Mouse (Mus musculus) neural tube, embryonic 12.5 days (tissue): ENCODE measurements at regions not wholly inside any gene's neighbourhood (a gene's known extent, or its start where the extent isn't known, plus 50 kb on each side); places are given as distances from the start of the nearest gene placed in this dataset.

Experiments used
- ATAC-seq: fragments of 200-750 bp; cut with Nextera tagmentation; 2 replicates; pipeline ENCODE4 v1.8.0; 2017; ENCODE audit warnings: low read depth, mild to moderate bottlenecking, moderate TSS enrichment, moderate library complexity; ENCODE audit not compliant: low FRiP score
- H3K27ac ChIP-seq: fragments of 300-500 bp; sonication (generic); 2 replicates; pipeline ENCODE4 v1.5.1; 2016
- H3K27me3 ChIP-seq: fragments of 300-500 bp; sonication (generic); replicated peaks from 2 replicates; pipeline ENCODE4 v1.6.1; 2016; ENCODE audit warnings: mild to moderate bottlenecking
- H3K36me3 ChIP-seq: fragments of 300-500 bp; sonication (generic); 2 replicates; pipeline ENCODE4 v1.6.1; 2016; ENCODE audit warnings: mild to moderate bottlenecking
- H3K4me1 ChIP-seq: fragments of 300-500 bp; sonication (generic); 2 replicates; pipeline ENCODE4 v1.6.1; 2016
- H3K4me2 ChIP-seq: fragments of 300-500 bp; sonication (generic); replicated peaks from 2 replicates; pipeline ENCODE4 v1.6.1; 2016; ENCODE audit warnings: mild to moderate bottlenecking
- H3K4me3 ChIP-seq: fragments of 300-500 bp; sonication (generic); 2 replicates; pipeline ENCODE4 v1.5.1; 2016
- H3K9ac ChIP-seq: fragments of 300-500 bp; sonication (generic); 2 replicates; pipeline ENCODE4 v1.6.1; 2016; ENCODE audit warnings: mild to moderate bottlenecking
- H3K9me3 ChIP-seq: fragments of 300-500 bp; sonication (generic); 2 replicates; pipeline ENCODE4 v1.6.1; 2016; ENCODE audit warnings: mild to moderate bottlenecking
- WGBS: fragments of 180-500 bp; shearing (Covaris S2); methylation state at CpG from one replicate; pipeline ENCODE4 v1.1.7; 2016; 5-methylcytosine and 5-hydroxymethylcytosine counted together

DNA sequence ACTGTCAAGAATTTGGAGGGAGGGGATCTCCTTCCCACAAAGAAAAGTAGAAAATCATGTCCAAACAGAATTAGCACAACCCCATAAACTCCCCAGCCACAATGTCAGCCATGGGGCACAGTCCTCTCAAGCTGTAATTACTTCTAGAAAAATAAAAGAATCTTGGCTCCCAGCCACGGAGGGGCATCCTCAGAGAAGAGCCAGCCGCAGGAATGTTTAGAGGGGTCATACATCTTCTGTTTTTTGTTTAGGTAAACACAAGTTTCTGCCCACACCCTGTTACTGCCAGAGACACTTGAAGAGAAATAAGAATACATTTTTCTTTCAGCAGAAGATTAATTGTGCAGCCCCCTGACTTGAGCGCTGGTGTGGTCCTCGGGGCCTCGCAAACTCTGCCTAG is 362.5 kb upstream of the Nfe2l3 start:
- Histone ChIP-seq H3K4me3 (no peak overlapping the region), H3K9ac (no peak overlapping the region), H3K27me3 (no peaks in the 10 kb centered on the region), H3K4me1 (peaks cover 24% of the 10 kb centered on the region), H3K4me2 (peak overlapping the region; percentile 19), H3K9me3 (no peaks in the 10 kb centered on the region), H3K27ac (no peak overlapping the region), H3K36me3 (no peaks in the 10 kb centered on the region)
- 18% methylated on average over 5 of the region's 5 CpGs for WGBS
- ATAC-seq = no peak

DNA sequence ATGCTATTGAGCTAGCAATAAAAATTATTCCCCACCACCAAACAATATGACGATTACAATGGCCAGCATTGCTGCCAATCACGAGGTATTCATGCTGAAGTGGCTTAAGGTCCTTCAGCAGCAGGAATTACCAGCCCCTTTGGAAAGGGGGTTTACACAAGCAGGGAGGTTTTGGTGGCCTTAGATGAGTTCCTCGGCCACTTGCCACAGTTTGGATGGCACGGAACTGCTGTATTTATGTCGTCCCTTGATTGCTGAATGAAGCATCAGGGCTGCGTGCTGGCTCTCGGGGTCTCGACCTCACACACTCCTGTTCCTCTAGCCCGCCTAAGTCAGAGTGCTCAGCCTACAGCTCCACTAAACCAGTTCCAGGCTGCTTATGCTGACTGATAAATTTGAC is 361.2 kb upstream of the Nfe2l3 start:
- WGBS = 29% methylated on average over 9 of the region's 9 CpGs
- Histone ChIP-seq H3K9me3 (no peaks in the 10 kb centered on the region), H3K36me3 (no peaks in the 10 kb centered on the region), H3K27ac (no peak overlapping the region), H3K4me3 (no peak overlapping the region), H3K9ac (no peak overlapping the region), H3K4me2 (no peak overlapping the region), H3K27me3 (no peaks in the 10 kb centered on the region), H3K4me1 (peaks cover 26% of the 10 kb centered on the region)
- no peak for ATAC-seq

DNA sequence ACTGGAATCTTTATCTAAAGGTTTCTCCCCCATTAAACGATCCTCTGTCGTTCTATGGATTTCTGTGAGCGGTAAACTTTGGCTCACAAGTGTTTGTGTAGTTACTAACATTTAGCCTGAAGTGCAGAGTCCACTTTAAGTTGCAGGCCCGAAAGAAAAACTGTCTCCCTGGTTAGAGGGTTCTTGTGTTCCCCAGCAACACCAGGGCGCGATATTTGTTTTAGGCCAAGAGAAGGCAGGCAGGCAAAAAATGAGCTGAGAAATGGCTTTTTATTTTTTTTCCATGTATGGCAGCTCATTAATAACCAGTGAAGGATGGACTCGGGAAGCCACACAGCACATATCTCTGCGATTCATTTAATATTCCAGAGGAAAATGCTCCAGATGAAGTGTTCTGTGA is 357.4 kb upstream of the Nfe2l3 start:
- Histone ChIP-seq H3K4me2 (no peak overlapping the region), H3K36me3 (no peaks in the 10 kb centered on the region), H3K9ac (no peak overlapping the region), H3K27ac (no peak overlapping the region), H3K9me3 (no peaks in the 10 kb centered on the region), H3K27me3 (no peaks in the 10 kb centered on the region), H3K4me1 (peaks cover 37% of the 10 kb centered on the region), H3K4me3 (no peak overlapping the region)
- 85% methylated on average over 8 of the region's 8 CpGs for WGBS
- ATAC-seq = no peak

DNA sequence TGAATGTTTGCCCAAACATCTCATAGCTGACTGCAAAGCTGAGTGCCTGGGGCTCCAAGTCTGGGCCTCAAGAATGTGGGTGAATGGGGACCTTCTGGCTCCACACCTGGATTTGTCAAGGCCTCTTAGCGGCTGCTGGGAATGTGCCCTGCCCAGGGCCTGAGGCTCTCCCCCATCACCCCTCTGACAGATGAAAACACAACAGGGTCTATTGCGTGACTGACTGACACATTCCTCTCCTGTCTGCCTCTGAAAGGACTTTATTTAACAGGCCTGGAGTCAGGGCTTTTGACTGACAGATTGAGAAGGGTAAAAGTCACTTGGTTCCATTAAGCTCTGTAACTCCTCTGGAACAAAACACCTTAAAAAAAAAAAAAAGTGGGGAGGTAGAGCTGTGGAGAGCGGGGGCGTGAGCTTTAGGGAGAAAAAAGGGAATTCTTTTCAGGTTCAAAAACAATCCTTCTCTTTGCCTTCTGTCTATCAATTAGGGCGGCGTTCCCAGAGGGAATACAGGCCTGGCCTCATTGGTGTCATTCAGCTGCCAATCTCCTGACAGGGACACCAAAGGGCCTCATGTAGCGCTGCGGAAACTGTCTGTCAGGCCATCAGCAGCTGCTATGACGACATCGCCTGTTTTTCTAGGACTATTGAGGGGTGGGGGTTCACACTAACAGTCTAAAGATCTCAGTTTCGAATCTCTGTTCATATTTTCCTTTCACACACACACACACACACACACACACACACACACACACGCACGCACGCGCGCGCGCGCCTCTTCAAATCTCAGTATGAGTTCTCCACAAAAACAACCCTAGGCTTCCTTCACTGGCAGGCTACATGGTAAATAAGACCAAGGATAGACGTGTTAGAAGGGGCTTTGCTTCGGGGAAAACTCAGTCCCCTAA is 355.4 kb upstream of the Nfe2l3 start:
- H3K4me3 ChIP-seq = no peak overlapping the region
- no peaks in the 10 kb centered on the region for H3K27me3 ChIP-seq
- H3K4me1 ChIP-seq = peaks cover 26% of the 10 kb centered on the region
- 56% methylated on average over 21 of the region's 21 CpGs for WGBS
- no peak overlapping the region for H3K4me2 ChIP-seq
- H3K36me3 ChIP-seq = no peaks in the 10 kb centered on the region
- peak; percentile 37; the same call in 1 of the 2 replicates for ATAC-seq
- no peak overlapping the region for H3K9ac ChIP-seq
- no peaks in the 10 kb centered on the region for H3K9me3 ChIP-seq
- H3K27ac ChIP-seq = no peak overlapping the region

DNA sequence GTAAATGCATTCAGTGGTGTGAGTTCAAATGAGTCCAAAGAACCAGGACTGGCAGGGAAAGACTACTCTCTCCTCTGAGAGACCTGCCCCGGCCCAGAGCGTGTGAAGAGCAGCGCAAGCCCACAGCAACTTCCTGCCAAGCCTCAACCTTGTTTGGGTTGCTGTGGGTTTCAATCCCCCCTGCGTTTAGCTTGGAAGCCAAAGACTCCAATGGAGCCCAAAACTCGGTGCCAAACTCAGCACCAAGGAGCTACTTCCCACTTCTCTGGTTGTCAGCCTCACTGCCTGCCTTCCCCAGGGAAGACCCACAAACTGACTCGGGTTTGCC is 354.7 kb upstream of the Nfe2l3 start:
- no peaks in the 10 kb centered on the region for H3K36me3 ChIP-seq
- ATAC-seq = no peak
- H3K4me2 ChIP-seq = no peak overlapping the region
- peaks cover 26% of the 10 kb centered on the region for H3K4me1 ChIP-seq
- 81% methylated on average over 6 of the region's 6 CpGs for WGBS
- no peak overlapping the region for H3K27ac ChIP-seq
- no peaks in the 10 kb centered on the region for H3K9me3 ChIP-seq
- H3K4me3 ChIP-seq = no peak overlapping the region
- H3K27me3 ChIP-seq = no peaks in the 10 kb centered on the region
- H3K9ac ChIP-seq = no peak overlapping the region

DNA sequence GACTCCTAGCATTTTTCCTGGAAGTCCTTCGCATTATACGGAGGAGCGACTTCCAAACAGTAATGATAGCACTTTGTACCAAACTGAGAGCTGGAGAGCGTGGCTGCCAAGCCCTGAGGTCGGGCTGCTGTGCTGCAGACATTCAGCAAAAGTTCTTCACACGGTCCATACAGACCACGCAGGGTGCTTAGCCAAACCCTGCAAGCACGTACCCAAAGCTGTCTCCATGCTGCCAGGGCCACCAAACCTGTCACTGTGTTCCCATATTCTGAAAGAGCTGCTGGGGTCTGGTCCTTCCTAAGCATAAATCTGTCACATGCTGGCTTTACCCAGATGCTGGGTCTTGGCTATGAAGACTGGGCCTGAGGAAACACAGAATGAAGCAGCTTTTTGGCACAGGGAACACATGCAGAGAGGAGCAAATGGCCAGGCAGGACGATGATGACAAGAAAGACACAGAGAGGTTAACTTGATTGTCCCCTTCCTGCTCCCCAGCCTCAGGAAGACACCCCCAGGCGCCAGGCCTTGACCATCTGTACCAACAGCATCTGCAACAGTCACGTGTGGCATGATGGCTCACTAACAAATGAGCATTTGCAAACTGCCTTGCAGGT is 354.0 kb upstream of the Nfe2l3 start:
- 64% methylated on average over 11 of the region's 11 CpGs for WGBS
- no peak for ATAC-seq

DNA sequence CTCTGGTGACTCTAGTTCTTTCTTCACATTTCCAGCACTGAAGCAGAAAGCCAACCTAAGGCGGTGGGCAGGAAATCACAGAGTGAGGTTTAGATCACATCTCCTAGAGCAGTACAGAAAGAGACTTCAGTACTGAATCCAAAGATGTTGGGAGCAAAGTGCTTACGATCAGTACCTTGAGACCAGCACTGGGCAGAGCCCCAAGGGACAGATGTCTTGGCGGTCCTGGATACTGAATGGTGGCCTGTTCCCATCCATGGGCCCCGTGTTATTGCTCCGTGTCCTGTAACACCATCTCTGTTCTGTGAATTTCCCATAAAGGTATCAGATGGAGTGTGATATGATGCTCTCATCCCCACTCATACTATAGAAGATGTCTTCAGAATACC is 353.5 kb upstream of the Nfe2l3 start:
- 85% methylated on average over 5 of the region's 5 CpGs for WGBS
- Histone ChIP-seq H3K9ac (no peak overlapping the region), H3K27me3 (no peaks in the 10 kb centered on the region), H3K4me2 (no peak overlapping the region), H3K36me3 (no peaks in the 10 kb centered on the region), H3K9me3 (no peaks in the 10 kb centered on the region), H3K27ac (no peak overlapping the region), H3K4me1 (peaks cover 26% of the 10 kb centered on the region), H3K4me3 (no peak overlapping the region)
- ATAC-seq = no peak

More for the DNA sequence above, 354.0 kb upstream of the Nfe2l3 start:
- no peaks in the 10 kb centered on the region for H3K27me3 ChIP-seq
- no peaks in the 10 kb centered on the region for H3K36me3 ChIP-seq
- H3K4me3 ChIP-seq = no peak overlapping the region
- no peak overlapping the region for H3K4me2 ChIP-seq
- H3K27ac ChIP-seq = 0 out of 2 replicates have a peak overlapping the region, but pooled peaks have one; percentile 10
- H3K9ac ChIP-seq = no peak overlapping the region
- peaks cover 26% of the 10 kb centered on the region for H3K4me1 ChIP-seq
- no peaks in the 10 kb centered on the region for H3K9me3 ChIP-seq

DNA sequence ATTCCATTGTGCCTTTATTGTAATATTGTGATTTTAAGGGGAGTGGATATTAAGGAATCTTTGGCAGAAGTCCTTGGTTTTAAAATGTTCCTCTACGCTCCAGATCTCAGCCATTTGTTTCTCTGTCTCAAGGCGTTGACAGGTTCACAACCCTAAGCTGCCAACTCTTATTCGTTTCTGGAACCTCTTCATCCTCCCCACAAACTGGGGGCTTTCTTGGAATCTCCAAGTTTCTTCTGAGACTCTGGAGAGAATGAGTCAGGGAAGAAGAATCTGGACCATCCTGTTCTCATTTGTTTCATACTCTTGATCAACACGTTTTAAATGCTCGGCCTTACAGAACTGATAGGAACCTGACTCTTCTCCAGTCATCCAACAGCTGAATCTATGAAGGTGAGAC is 351.4 kb upstream of the Nfe2l3 start:
- Histone ChIP-seq H3K27ac (no peak overlapping the region), H3K36me3 (no peaks in the 10 kb centered on the region), H3K9ac (no peak overlapping the region), H3K9me3 (no peaks in the 10 kb centered on the region), H3K4me2 (no peak overlapping the region), H3K27me3 (no peaks in the 10 kb centered on the region), H3K4me1 (peaks cover 25% of the 10 kb centered on the region), H3K4me3 (no peak overlapping the region)
- no peak for ATAC-seq
- 83% methylated on average over 5 of the region's 5 CpGs for WGBS

DNA sequence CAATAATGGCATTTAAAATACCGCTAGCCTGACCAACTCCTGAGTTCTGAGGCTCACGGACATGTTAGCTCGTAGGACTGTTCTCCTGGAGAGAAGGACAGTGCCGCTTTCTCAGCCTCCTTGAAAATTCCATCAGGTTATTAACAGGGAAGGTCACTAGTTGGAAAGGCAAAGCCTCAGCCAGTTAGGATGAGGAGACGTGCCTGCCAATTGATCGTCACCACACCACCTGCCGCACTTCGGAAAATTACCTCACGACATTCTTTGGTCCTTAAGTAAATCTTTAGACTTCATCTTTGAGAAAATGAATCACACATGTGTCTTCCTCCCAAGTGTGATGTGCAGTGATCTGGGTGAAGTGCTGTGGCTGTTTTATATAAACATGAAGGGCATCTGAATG is 347.8 kb upstream of the Nfe2l3 start:
- no peaks in the 10 kb centered on the region for H3K27me3 ChIP-seq
- no peaks in the 10 kb centered on the region for H3K9me3 ChIP-seq
- 78% methylated on average over 9 of the region's 9 CpGs for WGBS
- ATAC-seq = no peak
- no peak overlapping the region for H3K4me2 ChIP-seq
- no peak overlapping the region for H3K27ac ChIP-seq
- H3K36me3 ChIP-seq = no peaks in the 10 kb centered on the region
- no peaks in the 10 kb centered on the region for H3K4me1 ChIP-seq
- no peak overlapping the region for H3K9ac ChIP-seq
- no peak overlapping the region for H3K4me3 ChIP-seq

DNA sequence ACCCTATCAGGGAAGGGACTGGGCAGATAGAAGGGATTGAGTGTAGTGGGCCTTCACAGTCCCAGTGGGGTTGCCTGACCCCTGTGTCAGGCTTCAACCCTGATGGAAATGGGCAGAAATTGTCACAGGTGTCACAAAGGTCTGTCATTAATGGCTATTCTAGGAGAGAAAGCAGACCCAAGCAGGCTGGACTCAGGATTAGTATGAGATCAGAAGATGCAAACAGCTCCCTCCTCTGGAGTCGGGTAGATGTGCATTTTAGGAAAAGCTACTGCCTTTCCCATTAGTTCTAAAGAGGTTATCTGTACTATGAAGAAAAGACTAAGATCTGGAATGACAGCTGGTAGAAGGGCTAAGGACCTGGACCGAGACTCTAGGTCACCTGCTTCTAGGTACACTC is 346.9 kb upstream of the Nfe2l3 start:
- no peak for ATAC-seq
- WGBS = 49% methylated on average over 2 of the region's 2 CpGs
- no peak overlapping the region for H3K27ac ChIP-seq
- no peaks in the 10 kb centered on the region for H3K27me3 ChIP-seq
- no peaks in the 10 kb centered on the region for H3K9me3 ChIP-seq
- no peaks in the 10 kb centered on the region for H3K36me3 ChIP-seq
- no peaks in the 10 kb centered on the region for H3K4me1 ChIP-seq
- H3K9ac ChIP-seq = no peak overlapping the region
- no peak overlapping the region for H3K4me2 ChIP-seq
- H3K4me3 ChIP-seq = no peak overlapping the region

DNA sequence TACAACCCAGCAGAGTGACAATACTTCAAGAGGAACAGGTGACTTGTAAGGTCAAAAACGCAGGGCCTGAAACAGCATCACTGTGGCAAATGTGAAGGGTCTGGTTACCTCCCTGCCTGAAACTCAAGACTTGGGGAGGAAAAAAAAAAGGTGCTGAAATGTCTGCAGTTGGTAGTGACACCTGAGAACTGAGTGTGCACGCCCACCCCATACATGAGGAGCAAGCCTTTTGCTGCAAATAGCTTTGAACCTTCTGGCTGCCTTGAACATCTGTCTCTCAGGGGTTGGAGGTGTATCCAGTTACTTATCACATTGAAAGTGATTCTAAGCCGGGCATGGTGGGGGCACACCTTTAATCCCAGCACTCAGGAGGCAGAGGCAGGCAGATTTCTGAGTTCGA is 346.1 kb upstream of the Nfe2l3 start:
- Histone ChIP-seq H3K4me1 (no peaks in the 10 kb centered on the region), H3K27me3 (no peaks in the 10 kb centered on the region), H3K36me3 (no peaks in the 10 kb centered on the region), H3K27ac (no peak overlapping the region), H3K9ac (no peak overlapping the region), H3K4me3 (no peak overlapping the region), H3K4me2 (no peak overlapping the region), H3K9me3 (no peaks in the 10 kb centered on the region)
- no peak for ATAC-seq
- 88% methylated on average over 4 of the region's 4 CpGs for WGBS

DNA sequence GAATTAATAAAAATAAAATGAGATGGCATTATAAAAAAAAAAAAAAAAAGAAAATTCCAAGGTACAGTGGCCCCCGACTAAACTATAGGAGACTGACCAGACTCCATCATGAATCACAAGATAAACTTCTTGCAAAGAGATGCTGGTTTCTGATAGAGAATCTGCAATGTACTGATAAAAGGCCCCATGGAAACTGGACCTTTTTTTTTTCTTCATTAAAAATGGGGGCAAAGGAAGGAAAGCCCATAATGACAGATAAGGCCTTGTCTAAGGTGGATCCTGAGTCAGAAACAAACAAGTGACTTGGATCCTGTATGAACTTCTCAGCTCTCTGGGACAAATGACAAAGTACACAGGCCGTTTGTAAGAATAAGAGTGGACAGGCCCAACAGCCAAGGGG is 344.7 kb upstream of the Nfe2l3 start:
- no peak for ATAC-seq
- no peaks in the 10 kb centered on the region for H3K27me3 ChIP-seq
- H3K9ac ChIP-seq = no peak overlapping the region
- H3K9me3 ChIP-seq = no peaks in the 10 kb centered on the region
- H3K4me3 ChIP-seq = no peak overlapping the region
- no peaks in the 10 kb centered on the region for H3K36me3 ChIP-seq
- H3K4me1 ChIP-seq = no peaks in the 10 kb centered on the region
- H3K27ac ChIP-seq = no peak overlapping the region
- H3K4me2 ChIP-seq = no peak overlapping the region
- 84% methylated on average over 2 of the region's 2 CpGs for WGBS
